Mouse (Mus musculus) stomach, embryonic 15.5 days (tissue): ENCODE data around the gene Rnf217. TPM values are rescaled to one million over a fixed set of nuclear protein-coding genes. Genes with fewer than 3 reads are reported as not detected.

Experiments used
- ATAC-seq: fragments of 200-750 bp; cut with Nextera tagmentation; 2 replicates; pipeline ENCODE4 v1.8.0; 2017; ENCODE audit warnings: low read depth, moderate number of reproducible peaks, moderate TSS enrichment; ENCODE audit not compliant: insufficient read depth, low FRiP score
- H3K27ac ChIP-seq: fragments of 300-500 bp; sonication (generic); 2 replicates; pipeline ENCODE4 v1.5.1; 2015; ENCODE audit warnings: mild to moderate bottlenecking, inconsistent platforms
- H3K27me3 ChIP-seq: fragments of 300-500 bp; sonication (generic); replicated peaks from 2 replicates; pipeline ENCODE4 v1.6.1; 2015; ENCODE audit warnings: inconsistent platforms
- H3K36me3 ChIP-seq: fragments of 300-500 bp; sonication (generic); 2 replicates; pipeline ENCODE4 v1.6.1; 2015; ENCODE audit warnings: inconsistent platforms
- H3K4me1 ChIP-seq: fragments of 300-500 bp; sonication (generic); 2 replicates; pipeline ENCODE4 v1.6.1; 2015; ENCODE audit warnings: inconsistent platforms
- H3K4me2 ChIP-seq: fragments of 300-500 bp; sonication (generic); 2 replicates; pipeline ENCODE4 v1.6.1; 2015; ENCODE audit warnings: mild to moderate bottlenecking, inconsistent platforms
- H3K4me3 ChIP-seq: fragments of 300-500 bp; sonication (generic); replicated peaks from 2 replicates; pipeline ENCODE4 v1.5.1; 2015; ENCODE audit warnings: inconsistent platforms
- H3K9ac ChIP-seq: fragments of 300-500 bp; sonication (generic); 2 replicates; pipeline ENCODE4 v1.6.1; 2015; ENCODE audit warnings: inconsistent platforms
- H3K9me3 ChIP-seq: fragments of 300-500 bp; sonication (generic); 2 replicates; pipeline ENCODE4 v1.6.1; 2016; ENCODE audit warnings: inconsistent platforms
- WGBS: fragments of 180-500 bp; shearing (Covaris S2); methylation state at CpG from one replicate; pipeline ENCODE4 v1.1.7; 2015; 5-methylcytosine and 5-hydroxymethylcytosine counted together
- polyA plus RNA-seq: library from polyadenylated mRNA; unstranded; fragments of >200 nt; fragmentation: Nextera tagmentation; extraction: Ambion mirVana; gene quantifications from 2 replicates; pipeline ENCODE4 v1.2.1, GENCODE M21; 2015

The Rnf217 gene
- polyA plus RNA-seq, 1 experiment from 2014 or later: 1.8 TPM

DNA sequence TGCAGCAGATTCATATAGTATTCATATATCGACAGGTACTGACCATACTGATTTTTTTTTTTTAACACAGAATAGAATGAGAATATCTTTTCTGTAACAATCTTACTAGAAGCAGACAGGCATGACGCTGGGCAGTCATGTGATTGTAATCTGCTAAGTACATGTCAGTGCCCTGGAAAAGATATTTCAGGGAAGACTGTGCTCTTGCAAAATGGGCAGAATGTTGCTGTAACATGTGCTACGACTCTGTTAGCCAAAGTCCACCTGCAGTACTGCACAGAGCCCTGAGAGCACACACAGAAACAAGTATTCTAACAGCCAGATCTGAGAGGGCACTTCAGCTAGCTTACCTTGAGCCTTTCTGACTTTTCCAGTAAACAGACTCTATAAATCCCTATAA, 83.3 kb downstream of the Rnf217 start:
- no peaks in the 10 kb centered on the region for H3K36me3 ChIP-seq
- ATAC-seq: no peak
- H3K27ac ChIP-seq: no peak overlapping the region
- no peaks in the 10 kb centered on the region for H3K4me1 ChIP-seq
- no peak overlapping the region for H3K4me3 ChIP-seq
- WGBS: 76% methylated on average over 3 of the region's 3 CpGs
- H3K9me3 ChIP-seq: no peaks in the 10 kb centered on the region
- no peaks in the 10 kb centered on the region for H3K27me3 ChIP-seq
- H3K9ac ChIP-seq: no peak overlapping the region
- no peak overlapping the region for H3K4me2 ChIP-seq

DNA sequence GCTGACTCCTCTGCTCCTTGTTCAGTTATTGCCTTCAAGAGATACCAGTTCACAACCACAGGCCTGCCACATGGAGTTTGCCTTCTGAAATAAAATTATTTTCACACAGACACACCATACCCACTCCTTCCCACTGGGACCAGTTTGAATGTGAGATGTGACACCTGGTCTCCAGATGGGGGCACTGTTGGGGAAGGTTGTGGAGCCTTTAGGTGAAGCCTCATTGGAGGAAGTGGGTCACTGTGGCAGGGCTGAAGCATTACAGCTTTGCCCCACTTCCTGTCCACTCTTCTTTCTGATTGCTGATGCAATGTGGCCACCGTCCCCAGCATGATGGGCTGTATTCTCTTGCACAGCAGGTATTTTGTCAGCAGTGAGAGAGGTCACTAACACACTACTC, 89.6 kb downstream of the Rnf217 start:
- Histone ChIP-seq H3K9ac (no peak overlapping the region), H3K27me3 (no peaks in the 10 kb centered on the region), H3K27ac (no peak overlapping the region), H3K9me3 (no peaks in the 10 kb centered on the region), H3K4me1 (no peaks in the 10 kb centered on the region), H3K4me3 (no peak overlapping the region), H3K4me2 (no peak overlapping the region), H3K36me3 (no peaks in the 10 kb centered on the region)
- ATAC-seq: no peak; the same call in 1 of the 2 replicates
- WGBS: 50% methylated on average over 1 of the region's 1 CpGs

DNA sequence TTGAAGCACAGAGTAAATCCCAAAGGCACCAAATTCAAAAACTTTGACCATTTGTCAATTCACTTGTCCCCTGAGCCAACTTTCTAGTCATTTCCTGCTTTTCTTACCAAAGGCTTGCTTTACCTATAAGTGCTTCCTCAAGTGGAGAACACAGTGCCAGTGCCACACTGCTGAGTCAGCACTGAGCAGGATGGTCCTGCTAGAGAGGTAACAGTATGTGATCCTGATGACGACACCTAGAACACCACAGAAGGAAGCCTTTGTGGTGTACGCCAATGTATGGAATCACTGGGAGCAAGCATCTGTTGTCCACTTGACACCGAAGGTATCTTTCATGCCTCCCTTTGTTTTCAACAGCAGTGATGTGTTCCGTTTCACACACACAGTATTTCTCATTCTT, 90.8 kb downstream of the Rnf217 start:
- 89% methylated on average over 4 of the region's 4 CpGs for WGBS
- no peak overlapping the region for H3K27ac ChIP-seq
- ATAC-seq: no peak

DNA sequence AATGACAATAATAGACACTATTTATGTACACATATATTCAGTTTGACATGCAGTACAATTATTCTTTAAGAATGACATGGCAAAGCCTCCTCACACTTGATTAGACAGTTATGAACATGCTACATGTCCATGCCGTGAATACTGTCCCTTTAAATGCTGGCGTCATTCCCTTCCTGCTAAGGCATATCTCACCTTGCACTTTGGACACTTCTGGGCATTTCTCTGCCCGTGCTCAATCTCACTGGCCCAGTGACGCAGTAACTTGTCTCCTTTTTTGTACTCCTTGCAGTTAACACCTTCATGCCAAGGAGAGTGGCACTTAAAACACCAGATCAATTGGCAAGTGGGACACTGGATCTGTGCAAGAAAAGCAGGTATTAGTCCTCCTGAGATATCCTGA, 91.8 kb downstream of the Rnf217 start:
- Histone ChIP-seq H3K9ac (no peak overlapping the region), H3K36me3 (no peaks in the 10 kb centered on the region), H3K27me3 (no peaks in the 10 kb centered on the region), H3K4me2 (no peak overlapping the region), H3K27ac (no peak overlapping the region), H3K4me1 (no peaks in the 10 kb centered on the region), H3K4me3 (no peak overlapping the region), H3K9me3 (no peaks in the 10 kb centered on the region)
- 68% methylated on average over 4 of the region's 4 CpGs for WGBS
- no peak for ATAC-seq

More for the DNA sequence above, 90.8 kb downstream of the Rnf217 start:
- Histone ChIP-seq H3K27me3 (no peaks in the 10 kb centered on the region), H3K4me1 (no peaks in the 10 kb centered on the region), H3K4me2 (no peak overlapping the region), H3K4me3 (no peak overlapping the region), H3K9ac (no peak overlapping the region), H3K36me3 (no peaks in the 10 kb centered on the region), H3K9me3 (no peaks in the 10 kb centered on the region)

DNA sequence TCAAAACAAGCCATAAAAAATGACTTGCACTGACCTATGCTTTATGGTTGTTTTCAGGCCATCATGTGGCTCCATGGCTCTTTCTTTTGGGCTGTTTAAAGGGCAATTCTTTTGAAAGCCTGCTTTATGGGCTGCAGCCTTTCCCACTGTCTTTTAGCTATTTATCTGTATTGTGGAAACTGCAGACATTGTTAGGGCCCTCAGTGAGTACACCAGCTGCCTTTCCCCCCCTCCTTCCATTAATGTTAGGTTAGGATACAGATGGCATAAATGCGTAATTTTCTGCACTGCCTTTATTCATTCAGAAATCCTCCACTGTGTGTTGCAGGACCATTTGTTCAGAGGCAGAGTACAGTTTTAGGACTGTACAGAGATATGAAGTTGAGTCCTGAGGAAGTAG, 93.1 kb downstream of the Rnf217 start:
- H3K36me3 ChIP-seq: no peaks in the 10 kb centered on the region
- no peak overlapping the region for H3K4me3 ChIP-seq
- no peaks in the 10 kb centered on the region for H3K4me1 ChIP-seq
- no peak for ATAC-seq
- H3K4me2 ChIP-seq: no peak overlapping the region
- no peaks in the 10 kb centered on the region for H3K27me3 ChIP-seq
- 94% methylated on average over 1 of the region's 1 CpGs for WGBS
- H3K27ac ChIP-seq: no peak overlapping the region
- H3K9ac ChIP-seq: no peak overlapping the region
- no peaks in the 10 kb centered on the region for H3K9me3 ChIP-seq

DNA sequence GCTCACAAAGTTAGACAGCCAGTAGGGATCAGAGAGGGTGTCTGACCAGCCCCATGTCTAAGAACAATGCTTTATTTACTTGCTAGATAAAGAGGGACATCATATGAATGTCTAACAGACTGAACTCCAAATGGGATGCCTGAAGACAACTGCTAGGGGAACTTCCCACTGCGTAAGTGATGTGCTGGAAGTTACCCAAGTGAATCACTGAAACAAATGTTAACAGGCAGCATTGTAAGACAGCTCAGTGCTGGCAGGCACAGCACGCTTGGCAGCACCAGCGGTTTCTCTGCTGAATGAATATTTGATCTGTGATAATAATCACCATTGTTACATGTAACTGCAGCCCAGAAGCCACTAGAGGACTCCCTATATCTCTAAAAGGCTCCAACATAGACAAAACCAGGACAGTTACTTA, 104.8 kb downstream of the Rnf217 start:
- no peaks in the 10 kb centered on the region for H3K4me1 ChIP-seq
- H3K9ac ChIP-seq: no peak overlapping the region
- no peak overlapping the region for H3K27ac ChIP-seq
- no peak for ATAC-seq
- WGBS: 64% methylated on average over 3 of the region's 3 CpGs
- no peak overlapping the region for H3K4me3 ChIP-seq
- no peaks in the 10 kb centered on the region for H3K27me3 ChIP-seq
- no peak overlapping the region for H3K4me2 ChIP-seq
- no peaks in the 10 kb centered on the region for H3K9me3 ChIP-seq
- no peaks in the 10 kb centered on the region for H3K36me3 ChIP-seq

DNA sequence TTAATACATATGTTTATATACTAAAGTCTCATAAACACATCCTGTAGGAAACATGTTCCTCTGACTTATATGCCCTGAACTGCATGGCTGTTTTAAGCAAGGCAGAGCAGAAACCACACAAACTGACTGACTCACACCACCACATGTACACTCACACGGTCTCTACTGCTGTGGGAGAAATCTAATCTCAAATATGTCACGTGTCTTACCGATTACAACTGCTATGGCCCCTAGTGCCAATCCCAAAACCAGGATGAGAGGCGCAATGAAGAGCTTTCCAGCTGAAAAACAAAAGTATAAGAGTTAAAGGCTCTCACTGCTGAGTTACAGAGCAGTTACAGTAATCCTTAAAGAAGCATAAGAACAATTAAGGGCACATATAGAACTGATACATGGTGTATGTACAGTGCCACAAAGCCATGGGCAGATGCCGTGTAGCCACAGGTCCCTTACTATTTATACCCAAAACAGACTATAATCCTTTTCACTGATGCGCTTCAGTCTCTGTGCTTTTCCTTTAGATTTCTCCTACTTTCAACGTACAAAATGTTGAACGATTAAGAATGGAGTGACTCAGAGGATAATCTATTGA, 105.3 kb downstream of the Rnf217 start:
- Histone ChIP-seq H3K4me3 (no peak overlapping the region), H3K4me2 (no peak overlapping the region), H3K27me3 (no peaks in the 10 kb centered on the region), H3K36me3 (no peaks in the 10 kb centered on the region), H3K4me1 (no peaks in the 10 kb centered on the region), H3K9me3 (no peaks in the 10 kb centered on the region), H3K27ac (no peak overlapping the region), H3K9ac (no peak overlapping the region)
- WGBS: 86% methylated on average over 8 of the region's 8 CpGs
- ATAC-seq: no peak

DNA sequence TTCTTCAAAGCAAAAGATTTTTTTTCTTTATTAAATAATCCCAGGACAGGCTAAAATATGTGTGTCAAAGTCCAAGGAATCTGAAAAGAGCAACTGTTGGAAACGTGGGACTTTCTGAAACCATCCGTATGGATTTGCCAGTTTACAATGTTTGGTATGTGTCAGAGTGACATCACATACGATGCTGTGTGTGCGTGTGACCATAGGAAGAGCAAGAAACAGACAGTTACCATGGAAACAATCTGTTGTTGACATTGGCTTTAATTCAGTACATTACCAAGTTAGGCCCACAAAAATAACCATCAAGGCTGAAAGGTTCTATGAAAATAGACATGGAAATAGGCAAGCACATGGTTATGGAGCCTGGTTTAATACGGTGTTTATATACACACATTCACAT, 107.3 kb downstream of the Rnf217 start:
- no peaks in the 10 kb centered on the region for H3K9me3 ChIP-seq
- H3K36me3 ChIP-seq: no peaks in the 10 kb centered on the region
- H3K27ac ChIP-seq: no peak overlapping the region
- H3K4me2 ChIP-seq: no peak overlapping the region
- no peak for ATAC-seq
- WGBS: 72% methylated on average over 5 of the region's 5 CpGs
- H3K4me1 ChIP-seq: no peaks in the 10 kb centered on the region
- H3K27me3 ChIP-seq: no peaks in the 10 kb centered on the region
- no peak overlapping the region for H3K9ac ChIP-seq
- H3K4me3 ChIP-seq: no peak overlapping the region

DNA sequence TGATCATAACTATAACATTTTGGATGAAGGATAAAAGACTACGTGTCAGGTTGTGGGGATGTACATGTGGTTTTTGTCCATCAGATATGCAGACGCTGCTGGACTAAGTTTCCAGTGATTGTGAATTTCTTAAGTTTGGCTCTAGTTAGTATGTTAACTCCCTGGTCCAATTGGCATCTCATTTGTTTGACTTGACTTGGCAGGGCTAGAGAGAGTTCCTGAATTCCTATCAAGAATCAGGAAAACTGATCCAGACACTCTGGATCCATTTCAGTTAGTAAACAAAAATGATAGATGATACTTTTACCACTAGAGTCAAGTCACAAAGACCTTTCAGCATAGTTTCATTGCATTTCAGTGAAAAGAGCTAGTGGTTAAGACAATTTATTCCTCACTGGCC, 112.1 kb downstream of the Rnf217 start:
- Histone ChIP-seq H3K36me3 (no peaks in the 10 kb centered on the region), H3K4me2 (no peak overlapping the region), H3K27ac (no peak overlapping the region), H3K4me3 (no peak overlapping the region), H3K4me1 (no peaks in the 10 kb centered on the region), H3K9me3 (no peaks in the 10 kb centered on the region), H3K9ac (no peak overlapping the region), H3K27me3 (no peaks in the 10 kb centered on the region)
- ATAC-seq: no peak
- WGBS: 58% methylated on average over 2 of the region's 2 CpGs

DNA sequence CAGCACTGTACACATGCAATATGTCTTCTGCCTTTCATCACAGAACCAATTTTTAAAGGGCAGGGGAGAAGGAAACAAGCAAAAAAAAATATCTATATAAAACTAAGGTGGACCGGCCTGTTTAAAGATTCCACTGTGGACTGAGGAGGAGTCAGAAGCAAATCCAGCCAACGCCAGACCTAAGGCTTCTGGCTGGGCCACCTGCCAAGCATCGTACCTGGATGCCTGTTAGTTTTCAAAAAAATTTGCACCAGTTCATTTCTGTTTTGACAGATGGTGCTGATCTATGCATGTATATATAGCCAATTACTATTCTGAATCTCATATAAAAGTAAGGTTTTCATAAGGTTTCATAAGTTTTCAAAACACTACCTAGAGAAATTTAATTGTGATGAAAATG, 113.2 kb downstream of the Rnf217 start:
- Histone ChIP-seq H3K27me3 (no peaks in the 10 kb centered on the region), H3K27ac (no peak overlapping the region), H3K9me3 (no peaks in the 10 kb centered on the region), H3K4me3 (no peak overlapping the region), H3K36me3 (no peaks in the 10 kb centered on the region), H3K4me2 (no peak overlapping the region), H3K9ac (no peak overlapping the region), H3K4me1 (no peaks in the 10 kb centered on the region)
- no peak for ATAC-seq
- WGBS: 75% methylated on average over 3 of the region's 3 CpGs

DNA sequence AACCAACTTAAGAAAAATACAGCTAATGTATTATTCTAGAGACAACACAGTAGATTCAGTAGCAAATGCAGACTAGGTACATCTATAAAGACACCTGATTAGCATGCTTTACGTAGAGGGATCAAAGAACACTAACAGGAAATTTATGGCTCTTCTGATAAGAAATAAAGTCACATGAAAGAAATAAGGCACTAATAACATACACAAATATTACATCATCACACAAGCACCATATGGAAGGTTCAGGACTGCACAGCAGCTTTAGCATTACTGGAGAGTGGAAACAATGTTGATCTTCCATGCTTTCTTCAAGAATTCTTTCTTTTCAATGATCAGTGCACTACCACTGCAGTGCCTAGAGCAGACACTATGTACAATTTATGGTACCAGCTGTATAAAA, 114.7 kb downstream of the Rnf217 start:
- Histone ChIP-seq H3K9me3 (no peaks in the 10 kb centered on the region), H3K36me3 (peaks cover 7% of the 10 kb centered on the region; the same call in 1 of the 2 replicates), H3K4me1 (no peaks in the 10 kb centered on the region), H3K9ac (no peak overlapping the region), H3K27me3 (no peaks in the 10 kb centered on the region), H3K27ac (no peak overlapping the region), H3K4me3 (no peak overlapping the region), H3K4me2 (no peak overlapping the region)
- 77% methylated on average over 1 of the region's 1 CpGs for WGBS
- no peak for ATAC-seq

DNA sequence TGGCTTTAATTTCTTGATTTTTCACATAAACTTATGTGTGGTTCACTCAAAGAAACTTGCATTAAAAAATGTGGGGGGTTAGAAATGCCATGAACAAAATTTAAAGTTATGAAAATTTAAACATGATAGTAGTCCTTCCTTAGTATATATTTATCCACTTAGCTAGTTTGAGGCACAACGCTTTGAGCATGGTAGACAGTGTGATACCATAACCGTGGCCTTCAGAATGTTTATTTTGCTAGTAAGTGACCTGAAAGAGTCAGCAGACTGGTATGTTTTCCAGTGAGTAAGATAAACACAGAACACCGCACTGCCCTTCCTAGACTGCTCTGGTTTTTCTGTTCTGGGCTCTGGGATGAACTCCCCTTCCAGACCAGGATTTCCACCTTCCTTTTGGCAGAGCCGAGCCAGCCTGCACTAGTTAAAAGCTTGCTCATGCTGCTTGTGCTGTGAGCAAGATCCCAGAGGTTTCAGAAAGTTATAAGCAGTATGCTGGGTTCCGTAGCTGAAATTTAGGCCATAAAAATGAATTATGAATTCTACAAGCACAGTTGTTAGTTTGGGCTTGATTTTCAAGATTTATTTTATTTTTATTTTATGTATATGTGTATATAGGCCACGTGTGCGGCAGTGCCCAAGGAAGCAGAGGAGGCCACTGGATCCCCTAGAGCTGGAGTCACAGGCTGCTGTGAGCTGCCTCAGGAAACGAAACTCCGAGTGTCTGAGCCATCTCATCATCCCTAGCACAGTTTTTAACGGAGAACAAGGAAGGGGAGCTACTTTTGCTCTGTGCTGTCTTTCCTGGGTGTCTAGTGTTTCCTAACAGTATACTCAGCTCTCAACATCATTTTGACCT, 141.7 kb downstream of the Rnf217 start:
- H3K27ac ChIP-seq: no peak overlapping the region
- H3K4me2 ChIP-seq: no peak overlapping the region
- WGBS: 49% methylated on average over 10 of the region's 10 CpGs
- H3K36me3 ChIP-seq: no peaks in the 10 kb centered on the region
- no peaks in the 10 kb centered on the region for H3K9me3 ChIP-seq
- no peak overlapping the region for H3K4me3 ChIP-seq
- H3K4me1 ChIP-seq: no peaks in the 10 kb centered on the region
- no peak overlapping the region for H3K9ac ChIP-seq
- peak; percentile 60; the same call in 1 of the 2 replicates for ATAC-seq
- no peaks in the 10 kb centered on the region for H3K27me3 ChIP-seq
